Mouse (Mus musculus) frontal cortex, postnatal 36 days (tissue): ENCODE data around the gene Zbtb25.

ENCODE experiments used
- DNase-seq, 2 experiments: peaks; one replicate each; pipeline ENCODE4 v3.0.0; 2022; ENCODE audit warnings: low spot score in 2 of 2

Zbtb25 gene

GRCm38 (mm10) chr12:76336111-76336965 lies 33.1 kb downstream of the Zbtb25 start:
- DNase-seq = no peak

GRCm38 (mm10) chr12:76335641-76336040 lies 33.8 kb downstream of the Zbtb25 start:
- no peak for DNase-seq

- DNase-seq = no peak
These were observed 35.7 kb downstream of the Zbtb25 start for GRCm38 (mm10) chr12:76333688-76334087.

- no peak for DNase-seq
These were observed 40.6 kb downstream of the Zbtb25 start for GRCm38 (mm10) chr12:76328567-76329354.

- DNase-seq = peak; percentile 70 to 82
These were observed 42.8 kb downstream of the Zbtb25 start for GRCm38 (mm10) chr12:76326437-76327220.

GRCm38 (mm10) chr12:76324679-76325431 lies 44.5 kb downstream of the Zbtb25 start, which contains the start of gene Akap5:
Gene Akap5, plus strand, starts transcription at chr12:76324891.
- peak; percentile 63 to 67 for DNase-seq

GRCm38 (mm10) chr12:76318282-76319212 lies 50.9 kb downstream of the Zbtb25 start:
- no peak for DNase-seq

GRCm38 (mm10) chr12:76311951-76312350 lies 57.5 kb downstream of the Zbtb25 start:
- DNase-seq = no peak

- DNase-seq = no peak
These were observed 58.2 kb downstream of the Zbtb25 start for GRCm38 (mm10) chr12:76311227-76311626.

GRCm38 (mm10) chr12:76310633-76311032 lies 58.8 kb downstream of the Zbtb25 start:
- no peak for DNase-seq

GRCm38 (mm10) chr12:76310007-76310406 lies 59.4 kb downstream of the Zbtb25 start:
- DNase-seq = no peak

- no peak for DNase-seq
These were observed 61.0 kb downstream of the Zbtb25 start for GRCm38 (mm10) chr12:76308436-76308835.

GRCm38 (mm10) chr12:76307964-76308363 lies 61.4 kb downstream of the Zbtb25 start:
- peak; percentile 58 to 79 for DNase-seq

GRCm38 (mm10) chr12:76306852-76307561 lies 62.4 kb downstream of the Zbtb25 start:
- DNase-seq = no peak

- DNase-seq = no peak
These were observed 64.3 kb downstream of the Zbtb25 start for GRCm38 (mm10) chr12:76305107-76305506.

GRCm38 (mm10) chr12:76304199-76304598 lies 65.2 kb downstream of the Zbtb25 start:
- no peak for DNase-seq

- DNase-seq = no peak
These were observed 65.9 kb downstream of the Zbtb25 start for GRCm38 (mm10) chr12:76303474-76303873.

- DNase-seq = peak in 1 of 2 experiments; percentile 48
These were observed 69.0 kb downstream of the Zbtb25 start for GRCm38 (mm10) chr12:76300367-76300766.

- DNase-seq = no peak
These were observed 70.0 kb downstream of the Zbtb25 start for GRCm38 (mm10) chr12:76299361-76299906.
